Mouse (Mus musculus) embryo, embryonic 11 days (tissue): ENCODE data around the gene Mapk3.
A peak's percentile ranks its signal among the peaks of the same experiment; 100 is the strongest.
"Not testable (repeated sequence)": the region's sequence is repeated elsewhere in the genome, so short reads cannot be mapped to it uniquely, and the experiment has no call there.

ENCODE experiments used
- DNase-seq: peaks from one replicate; pipeline ENCODE4 v3.0.0-alpha.2; 2015

Gene Mapk3

GRCm38 (mm10) chr7:126759672-126760390, 430 bp downstream of the Mapk3 start:
- DNase-seq, result no peak

DNA sequence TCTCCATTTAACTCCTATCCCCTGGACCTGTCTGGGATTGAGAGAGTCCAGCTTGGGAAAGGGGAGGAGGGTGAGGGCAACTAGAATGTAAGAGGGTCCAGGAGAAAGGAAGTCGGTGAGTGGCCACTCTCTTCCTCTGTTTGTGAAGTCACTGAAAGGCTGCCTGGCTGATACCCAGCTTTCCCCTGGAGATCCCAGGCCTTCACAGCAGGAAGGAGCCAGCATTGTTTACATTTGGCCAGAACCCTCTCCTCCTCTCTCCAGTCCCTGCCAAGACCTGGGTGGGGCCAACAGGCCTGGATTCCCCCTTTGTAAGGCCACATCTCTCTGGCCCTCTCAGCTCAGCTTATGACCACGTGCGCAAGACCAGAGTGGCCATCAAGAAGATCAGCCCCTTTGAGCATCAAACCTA, 996 bp downstream of the Mapk3 start:
- peak; percentile 49 for DNase-seq

DNA sequence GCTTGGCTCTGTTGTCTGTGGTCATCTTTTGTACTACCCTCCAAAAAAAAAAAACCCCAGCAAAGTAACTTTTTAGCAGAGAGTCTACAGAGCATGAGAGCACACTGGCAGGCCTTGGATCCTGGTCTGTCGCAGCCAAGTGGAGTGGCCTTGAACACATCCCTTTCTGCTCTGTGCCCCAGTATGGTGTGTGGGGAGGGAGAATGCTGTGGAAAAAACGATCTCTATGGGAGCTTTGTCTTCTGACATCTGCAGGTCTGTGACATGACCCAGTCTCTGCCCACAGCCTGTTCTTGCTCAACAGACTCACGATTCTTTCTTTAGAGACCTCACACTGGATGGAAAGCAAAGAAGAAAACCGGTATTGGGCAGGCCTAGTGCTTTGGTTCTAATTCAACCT, 1.6 kb downstream of the Mapk3 start:
- no peak for DNase-seq

- no peak for DNase-seq
Measured at GRCm38 (mm10) chr7:126761529-126762067, 2.2 kb downstream of the Mapk3 start.

- no peak for DNase-seq
Measured at GRCm38 (mm10) chr7:126762471-126763008, 3.1 kb downstream of the Mapk3 start.

DNA sequence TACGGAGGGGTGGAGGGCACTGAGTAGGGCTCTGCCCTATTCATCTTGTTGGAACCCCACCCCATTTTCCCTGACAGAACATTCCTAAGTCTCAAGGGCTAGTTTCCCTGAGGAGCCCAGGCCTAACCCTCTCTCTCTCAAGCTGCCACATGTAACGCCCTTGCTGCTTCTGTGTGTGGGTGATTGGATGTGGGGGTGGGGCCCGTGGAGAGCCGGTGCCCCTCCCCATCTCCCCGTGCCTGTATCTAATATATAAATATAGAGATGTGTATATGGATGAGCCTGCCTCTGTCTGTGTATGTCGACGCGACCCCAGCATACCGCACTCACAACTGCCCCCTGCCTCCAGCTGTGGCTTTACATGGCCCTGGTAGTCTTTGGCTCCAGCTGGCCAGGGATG, 6.1 kb downstream of the Mapk3 start:
- DNase-seq, result no peak

- no peak for DNase-seq
Measured at GRCm38 (mm10) chr7:126766201-126766600, 6.8 kb downstream of the Mapk3 start, which contains the start of gene Gdpd3. Gene Gdpd3 (plus strand): TSS chr7:126766334.

GRCm38 (mm10) chr7:126767001-126767400, 7.6 kb downstream of the Mapk3 start:
- DNase-seq, result no peak

GRCm38 (mm10) chr7:126770784-126771183, 11.4 kb downstream of the Mapk3 start:
- DNase-seq, result no peak

GRCm38 (mm10) chr7:126773351-126773750, 13.9 kb downstream of the Mapk3 start:
- DNase-seq, result no peak

DNA sequence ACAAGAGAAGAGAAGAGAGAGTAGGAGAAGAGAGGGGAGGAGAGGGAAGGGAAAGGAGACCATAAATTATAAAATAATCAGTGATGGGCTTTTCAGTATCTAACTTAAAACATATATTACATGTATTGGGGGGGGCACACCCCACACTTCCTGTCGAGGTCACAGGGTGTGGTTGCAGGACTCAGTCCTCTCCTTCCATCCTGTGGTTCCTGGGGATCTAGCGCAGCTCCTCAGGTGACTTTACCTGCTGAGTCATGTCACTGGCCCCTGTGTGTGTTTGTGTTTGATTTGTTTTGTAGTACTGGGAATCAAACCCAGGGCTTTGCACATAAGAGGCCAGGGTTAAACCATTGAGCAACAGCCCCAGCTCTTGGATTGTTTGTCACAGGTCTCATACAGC, 15.1 kb downstream of the Mapk3 start:
- DNase-seq, result no peak

- DNase-seq, result no peak
Measured at GRCm38 (mm10) chr7:126775185-126775977, 16.0 kb downstream of the Mapk3 start.

GRCm38 (mm10) chr7:126775978-126776234, 16.5 kb downstream of the Mapk3 start:
- no peak for DNase-seq

DNA sequence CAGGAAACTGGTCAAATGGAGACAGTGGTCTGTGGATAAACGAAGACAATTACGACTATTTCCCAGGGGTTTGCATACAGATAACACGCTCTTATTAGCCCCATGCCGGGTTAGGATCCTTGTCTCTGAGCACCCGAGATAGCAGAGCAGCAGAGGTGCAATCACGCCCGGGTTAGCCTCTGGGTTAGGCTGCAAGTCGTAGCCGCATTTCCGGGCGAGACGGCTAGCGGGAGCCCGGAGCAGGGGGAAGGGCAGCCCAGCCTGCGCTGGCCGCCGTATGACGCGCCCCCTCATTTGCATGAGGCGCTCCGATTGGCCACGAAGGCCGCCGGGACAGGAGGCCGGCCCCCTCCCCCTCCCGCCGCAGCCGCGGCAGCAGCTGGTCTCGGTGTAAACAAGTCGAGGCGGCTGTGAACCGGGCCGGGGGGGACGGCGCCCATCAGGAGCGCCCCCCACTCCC, 17.2 kb downstream of the Mapk3 start, which contains the start of gene Ypel3:
TSS of gene Ypel3 (plus strand) at position 358 of the 460 bp plus-strand sequence.
- peak; percentile 96 for DNase-seq

DNA sequence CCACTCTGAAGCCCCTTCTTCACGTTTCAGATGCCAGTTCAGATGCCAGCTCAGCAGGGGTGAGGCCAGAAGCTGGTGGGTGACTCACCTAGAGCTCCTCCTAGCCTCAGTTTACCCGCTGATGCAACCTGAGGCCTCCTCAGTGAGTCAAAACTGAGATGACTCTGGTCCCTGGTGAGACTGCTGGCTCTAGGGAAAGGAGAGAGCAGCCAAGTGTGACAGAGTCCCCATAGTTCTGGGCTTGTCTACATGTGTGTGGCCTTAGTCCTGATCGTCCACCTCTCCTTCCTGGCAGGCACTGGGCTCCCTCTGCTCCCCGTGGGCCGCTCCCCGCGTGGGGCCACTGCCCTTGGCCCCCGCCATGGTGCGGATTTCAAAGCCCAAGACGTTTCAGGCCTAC, 18.1 kb downstream of the Mapk3 start:
- no peak for DNase-seq

GRCm38 (mm10) chr7:126778147-126778546, 18.7 kb downstream of the Mapk3 start:
- no peak for DNase-seq

- not testable (repeated sequence) for DNase-seq
Measured at GRCm38 (mm10) chr7:126779101-126779500, 19.7 kb downstream of the Mapk3 start.

DNA sequence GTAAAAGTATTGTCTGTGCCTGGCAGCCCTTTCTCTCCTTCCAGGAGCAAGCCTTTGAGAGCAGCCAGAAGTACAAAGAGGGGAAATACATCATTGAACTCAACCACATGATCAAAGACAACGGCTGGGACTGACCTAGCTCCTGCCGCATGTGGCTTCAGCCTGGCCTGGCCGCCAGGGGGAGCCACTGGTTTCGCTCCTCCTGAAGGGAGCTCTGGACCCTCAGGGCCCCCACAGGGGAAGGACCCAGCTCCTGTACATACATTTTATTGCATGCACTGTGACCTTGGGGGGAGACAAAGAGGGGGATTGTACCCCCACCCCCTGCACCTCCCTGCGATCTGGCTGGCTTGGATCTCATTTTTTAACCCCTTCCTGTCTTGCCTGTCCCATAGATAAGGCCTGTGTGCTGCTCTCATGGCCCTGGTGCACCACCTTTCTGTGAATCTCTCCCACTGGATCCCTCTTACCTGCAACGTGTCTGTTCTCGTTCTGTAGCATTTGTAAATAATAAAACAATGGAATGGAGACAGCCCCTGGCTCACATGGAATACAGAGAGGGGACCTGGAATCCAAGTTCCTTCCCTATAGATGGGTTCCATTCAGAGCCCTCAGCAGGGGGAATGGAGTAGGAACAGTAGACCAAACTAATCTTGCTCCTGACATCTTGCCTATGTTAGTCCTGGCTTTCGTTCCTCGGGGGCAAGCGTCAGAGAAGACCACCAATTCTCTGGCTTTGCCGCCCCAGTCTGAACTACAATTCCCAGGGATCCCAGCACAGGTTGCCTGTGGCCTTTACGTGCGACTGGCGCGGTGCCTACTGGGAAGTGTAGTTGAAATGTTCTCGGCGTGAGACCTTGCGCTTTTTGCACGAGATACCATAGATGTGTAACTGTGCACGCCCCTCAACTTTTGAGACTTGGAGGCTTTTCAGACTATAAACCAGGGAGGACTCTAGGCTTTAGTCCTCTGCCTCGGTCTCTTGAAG, 20.9 kb downstream of the Mapk3 start:
- DNase-seq, result peak; percentile 93

DNA sequence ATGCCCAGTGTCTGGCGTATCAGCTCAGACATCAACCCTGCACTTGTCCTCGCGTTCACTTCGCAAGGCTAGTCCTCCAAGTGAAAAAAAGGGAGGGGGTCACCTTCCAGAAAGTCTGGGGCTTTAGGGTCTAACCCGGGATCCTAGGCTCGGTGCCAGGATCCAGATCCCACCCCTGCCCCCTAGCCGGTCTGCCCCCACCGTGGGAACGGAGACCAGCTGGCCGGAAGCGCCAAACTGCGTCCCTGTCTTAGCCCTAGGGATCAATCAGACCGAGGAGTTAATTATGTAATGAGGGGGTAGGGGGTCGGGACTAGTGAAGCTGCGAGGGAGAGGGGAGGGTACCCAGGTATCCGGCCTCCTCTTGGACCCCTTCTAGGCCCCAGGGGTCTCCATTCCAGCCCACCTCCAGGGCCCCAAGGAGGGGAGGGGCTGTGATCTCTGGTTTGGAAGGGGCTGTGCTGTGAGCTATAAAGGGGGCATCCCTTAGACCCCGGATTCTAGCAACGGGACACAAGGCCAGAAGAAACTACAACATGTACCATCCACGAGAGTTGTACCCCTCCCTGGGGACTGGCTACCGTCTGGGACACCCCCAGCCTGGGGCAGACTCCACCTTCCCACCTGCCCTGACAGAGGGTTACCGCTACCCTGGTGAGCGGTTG, 21.7 kb downstream of the Mapk3 start, which contains the start of gene Tbx6:
TSS of gene Tbx6 (plus strand) at position 513 of the 665 bp plus-strand sequence.
- peak; percentile 47 for DNase-seq

- DNase-seq, result no peak
Measured at GRCm38 (mm10) chr7:126781661-126782370, 22.4 kb downstream of the Mapk3 start.

DNA sequence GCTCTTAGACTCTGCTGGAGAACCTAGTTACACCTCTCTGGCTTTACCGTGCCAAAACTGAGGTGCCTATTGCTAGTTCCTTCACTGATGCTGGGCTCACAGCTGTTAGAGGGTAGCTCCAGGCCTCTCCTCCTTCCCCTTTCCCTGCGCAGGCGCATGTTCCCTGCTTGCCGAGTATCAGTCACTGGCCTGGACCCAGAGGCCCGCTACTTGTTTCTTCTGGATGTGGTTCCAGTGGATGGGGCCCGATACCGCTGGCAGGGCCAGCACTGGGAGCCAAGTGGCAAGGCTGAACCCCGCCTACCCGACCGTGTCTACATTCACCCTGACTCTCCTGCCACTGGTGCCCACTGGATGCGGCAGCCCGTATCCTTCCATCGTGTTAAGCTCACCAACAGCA, 23.3 kb downstream of the Mapk3 start:
- DNase-seq, result no peak
